Mouse (Mus musculus) liver, adult 2 months (tissue): ENCODE data around the gene 0610037L13Rik. TPM values are rescaled to one million over a fixed set of nuclear protein-coding genes. Genes with fewer than 3 reads are reported as not detected.

Experiments
- DNase-seq: peaks from one replicate; pipeline ENCODE4 v3.0.0-alpha.2; 2011; ENCODE audit warnings: low read depth, low spot score; ENCODE audit errors: extremely low read depth
- H3K27ac ChIP-seq: fragments of 200-500 bp; replicated peaks from 2 replicates; pipeline ENCODE4 v1.5.1; 2012; ENCODE audit warnings: low read depth, mild to moderate bottlenecking, control low read depth, inconsistent platforms, low read length; ENCODE audit not compliant: insufficient read depth
- H3K27me3 ChIP-seq: fragments of 200-500 bp; 2 replicates; pipeline ENCODE4 v1.6.1; 2012; ENCODE audit warnings: mild to moderate bottlenecking, moderate library complexity, low read length, inconsistent platforms; ENCODE audit not compliant: control insufficient read depth, insufficient read depth
- H3K36me3 ChIP-seq: fragments of 200-500 bp; 2 replicates; pipeline ENCODE4 v1.6.1; 2012; ENCODE audit warnings: low read length, inconsistent platforms; ENCODE audit not compliant: control insufficient read depth, insufficient read depth
- H3K4me1 ChIP-seq: fragments of 200-500 bp; 2 replicates; pipeline ENCODE4 v1.6.1; 2011; ENCODE audit warnings: low read length; ENCODE audit not compliant: control insufficient read depth, insufficient read depth
- H3K4me3 ChIP-seq: fragments of 200-500 bp; 2 replicates; pipeline ENCODE4 v1.5.1; 2011; ENCODE audit warnings: low read depth, mild to moderate bottlenecking, control low read depth, low read length, moderate library complexity; ENCODE audit not compliant: insufficient read depth
- H3K79me2 ChIP-seq: fragments of 200-500 bp; 2 replicates; pipeline ENCODE4 v1.6.1; 2012; ENCODE audit warnings: inconsistent platforms, mild to moderate bottlenecking, low read length, moderate library complexity; ENCODE audit not compliant: control insufficient read depth, insufficient read depth
- H3K9ac ChIP-seq: fragments of 200-500 bp; 2 replicates; pipeline ENCODE4 v1.6.1; 2012; ENCODE audit warnings: low read depth, mild to moderate bottlenecking, control low read depth, inconsistent platforms, low read length
- CTCF ChIP-seq: fragments of 200-500 bp; IDR thresholded peaks from 2 replicates; pipeline ENCODE4 v1.5.1; 2011; ENCODE audit warnings: low read depth, low read length, control low read depth
- POLR2A ChIP-seq: fragments of 200-500 bp; IDR thresholded peaks from 2 replicates; pipeline ENCODE4 v1.6.1; 2011; ENCODE audit warnings: low read length, control low read depth; ENCODE audit not compliant: insufficient read depth; ENCODE audit errors: extremely low read depth
- WGBS: fragments of 180-500 bp; shearing (Covaris S2); methylation state at CpG from one replicate; pipeline ENCODE4 v1.1.7; 2018; 5-methylcytosine and 5-hydroxymethylcytosine counted together
- polyA plus RNA-seq: library from polyadenylated mRNA; depleted of rRNA; stranded (reverse); fragments of >200 nt; gene quantifications from 2 replicates; pipeline ENCODE4 v1.2.3, GENCODE M21; 2012
- total RNA-seq: library from RNA; depleted of rRNA; stranded (reverse); fragments of >200 nt; gene quantifications from 2 replicates; pipeline ENCODE4 v1.2.3, GENCODE M21; 2014

The 0610037L13Rik gene
- total and polyA plus RNA-seq, 2 experiments = 24.3 to 39.0 TPM

- Histone ChIP-seq H3K27me3 (peaks cover 5% of the 10 kb centered on the region), H3K27ac (no peak overlapping the region), H3K4me1 (no peaks in the 10 kb centered on the region), H3K9ac (no peak overlapping the region), H3K79me2 (no peaks in the 10 kb centered on the region), H3K36me3 (no peaks in the 10 kb centered on the region), H3K4me3 (no peak overlapping the region)
- WGBS = 89% methylated on average over 8 of the region's 8 CpGs
- TF ChIP-seq POLR2A (no peak), CTCF (no peak)
- DNase-seq = no peak
Observed at GRCm38 (mm10) chr4:107850091-107850490, 39.5 kb upstream of the 0610037L13Rik start.

- Histone ChIP-seq H3K79me2 (no peaks in the 10 kb centered on the region), H3K4me1 (no peaks in the 10 kb centered on the region), H3K36me3 (no peaks in the 10 kb centered on the region), H3K9ac (no peak overlapping the region), H3K27ac (no peak overlapping the region), H3K27me3 (no peaks in the 10 kb centered on the region), H3K4me3 (no peak overlapping the region)
- no peak for DNase-seq
- no peak for TF ChIP-seq CTCF
- no peak for TF ChIP-seq POLR2A
- WGBS = 63% methylated on average over 8 of the region's 8 CpGs
Observed at GRCm38 (mm10) chr4:107853333-107853732, 36.3 kb upstream of the 0610037L13Rik start.

- no peak overlapping the region for H3K27ac ChIP-seq
- H3K4me1 ChIP-seq = no peaks in the 10 kb centered on the region
- no peaks in the 10 kb centered on the region for H3K36me3 ChIP-seq
- no peaks in the 10 kb centered on the region for H3K79me2 ChIP-seq
- no peak overlapping the region for H3K9ac ChIP-seq
- TF ChIP-seq POLR2A = no peak
- no peak for TF ChIP-seq CTCF
- no peak for DNase-seq
- 89% methylated on average over 7 of the region's 7 CpGs for WGBS
- H3K27me3 ChIP-seq = no peaks in the 10 kb centered on the region
- no peak overlapping the region for H3K4me3 ChIP-seq
Observed at GRCm38 (mm10) chr4:107853836-107854235, 35.8 kb upstream of the 0610037L13Rik start.

- WGBS = 72% methylated on average over 11 of the region's 11 CpGs
- H3K4me3 ChIP-seq = no peak overlapping the region
Observed at GRCm38 (mm10) chr4:107856958-107857686, 32.5 kb upstream of the 0610037L13Rik start.

DNA sequence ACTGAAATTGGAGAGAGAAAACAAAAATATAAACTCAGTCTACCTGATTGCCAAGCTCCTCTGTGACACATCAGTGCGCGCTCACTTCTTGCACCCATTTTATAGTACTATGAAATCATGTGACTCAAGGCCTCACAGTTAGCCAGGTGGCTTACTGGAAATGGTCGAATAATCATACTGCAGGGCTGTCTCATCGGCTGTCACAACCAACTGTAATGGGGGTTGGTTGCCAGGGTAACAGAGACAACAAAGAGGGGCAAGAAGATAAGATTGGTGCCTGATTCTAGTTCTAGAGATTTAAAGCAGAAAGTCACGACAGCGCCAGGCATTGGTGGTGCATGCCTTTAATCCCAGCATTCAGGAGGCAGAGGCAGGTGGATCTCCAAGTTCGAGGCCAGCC lies 30.6 kb upstream of the 0610037L13Rik start:
- TF ChIP-seq POLR2A = no peak
- no peak for TF ChIP-seq CTCF
- Histone ChIP-seq H3K4me1 (no peaks in the 10 kb centered on the region), H3K79me2 (no peaks in the 10 kb centered on the region), H3K36me3 (no peaks in the 10 kb centered on the region), H3K27me3 (no peaks in the 10 kb centered on the region), H3K9ac (no peak overlapping the region), H3K4me3 (no peak overlapping the region), H3K27ac (no peak overlapping the region)
- DNase-seq = no peak
- 83% methylated on average over 7 of the region's 7 CpGs for WGBS

More at GRCm38 (mm10) chr4:107856958-107857686, 32.5 kb upstream of the 0610037L13Rik start:
- H3K27ac ChIP-seq = no peak overlapping the region
- H3K4me1 ChIP-seq = no peaks in the 10 kb centered on the region
- DNase-seq = no peak
- no peaks in the 10 kb centered on the region for H3K79me2 ChIP-seq
- no peak for TF ChIP-seq CTCF
- TF ChIP-seq POLR2A = no peak
- no peak overlapping the region for H3K9ac ChIP-seq
- no peaks in the 10 kb centered on the region for H3K36me3 ChIP-seq
- no peaks in the 10 kb centered on the region for H3K27me3 ChIP-seq

DNA sequence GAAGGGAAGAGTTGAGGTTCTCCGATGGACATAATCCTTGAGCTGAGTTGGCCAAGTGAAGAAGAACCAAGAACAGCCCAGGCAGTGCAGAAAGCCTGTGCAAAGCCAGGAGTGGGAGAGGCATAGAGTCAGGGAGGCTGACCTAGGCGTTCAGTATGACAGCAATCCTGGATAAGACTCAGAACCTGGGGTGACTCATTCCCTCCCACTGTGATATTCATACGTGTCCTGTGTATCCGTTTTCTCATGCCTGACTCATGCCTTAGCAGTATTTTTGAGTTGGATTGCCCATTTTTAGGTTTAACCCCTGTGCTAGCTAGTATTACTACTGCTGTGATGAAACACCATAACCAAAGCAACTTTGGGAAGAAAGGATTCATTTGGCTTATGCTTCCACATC lies 24.7 kb upstream of the 0610037L13Rik start:
- Histone ChIP-seq H3K4me3 (no peak overlapping the region), H3K36me3 (no peaks in the 10 kb centered on the region), H3K4me1 (no peaks in the 10 kb centered on the region), H3K27me3 (no peaks in the 10 kb centered on the region), H3K79me2 (no peaks in the 10 kb centered on the region), H3K27ac (no peak overlapping the region), H3K9ac (no peak overlapping the region)
- 84% methylated on average over 4 of the region's 4 CpGs for WGBS
- TF ChIP-seq CTCF (no peak), POLR2A (no peak)
- no peak for DNase-seq
